Mouse (Mus musculus): ENCODE results near the gene Tal1. TPM values are rescaled to one million over a fixed set of nuclear protein-coding genes. Genes with fewer than 3 reads are reported as not detected.

Tal1 gene
- 10.1 and 10.7 TPM in 2 replicates for total RNA-seq (2014; rRNA removed; ENCODE audit: low replicate concordance)
- 0.78 and 0.80 TPM in 2 replicates for polyA plus RNA-seq (2015; fragmentation: Nextera tagmentation; extraction: Ambion mirVana)

DNA sequence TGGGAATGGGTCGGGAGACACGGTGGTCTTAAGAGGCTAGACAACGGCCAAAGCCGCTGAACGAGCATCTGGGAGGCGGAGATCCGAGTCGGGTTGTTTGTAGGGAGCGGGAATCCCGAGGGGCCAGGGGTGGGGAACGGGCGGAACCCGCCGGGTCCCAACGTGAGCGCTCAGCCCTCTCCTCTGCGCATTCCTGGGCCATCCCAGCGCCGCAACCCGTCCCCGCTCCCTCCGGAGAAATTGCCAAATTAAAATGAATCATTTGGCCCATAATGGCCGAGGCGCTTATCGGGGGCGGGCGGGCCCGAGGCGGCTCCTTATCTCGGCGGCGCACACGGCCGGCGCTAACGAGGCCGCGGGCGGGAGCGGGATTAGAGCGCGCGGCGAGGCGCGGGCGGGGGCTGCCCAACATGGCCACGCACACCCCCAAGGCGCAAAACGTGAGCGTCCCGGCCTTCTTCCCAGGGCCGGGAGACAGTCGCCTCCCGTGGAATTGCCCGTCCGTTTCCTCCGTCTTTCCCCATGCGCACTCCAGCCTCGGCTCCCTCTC, at the start of gene Tal1:
Tal1 (plus strand) TSS at position 56 of the 550 bp plus-strand sequence.
- 2% methylated on average over 46 of the region's 60 CpGs for WGBS
- H3K4me2 ChIP-seq (ENCODE audit: low read depth, low read length) = peak within 1 kb of the TSS; percentile 52
- peaks cover 89% of the 10 kb centered on the region for H3K27me3 ChIP-seq (ENCODE audit: control insufficient read depth, insufficient read depth, low read length)
- peak within 1 kb of the TSS; percentile 37 for H3K9ac ChIP-seq (replicated peaks; ENCODE audit: low read depth, low read length)
- peak within 1 kb of the TSS; percentile 87 for H3K27ac ChIP-seq (ENCODE audit: low read depth)
- DNase-seq (ENCODE audit: low spot score) (no peak), ATAC-seq (ENCODE audit: insufficient read depth, low read depth) (peak; percentile 43)
- H3K9me3 ChIP-seq (replicated peaks; ENCODE audit: control insufficient read depth, low read length) = no peaks in the 10 kb centered on the region
- H3K4me3 ChIP-seq (ENCODE audit: low read depth, low read length) = peak within 1 kb of the TSS; percentile 56
- TF ChIP-seq EP300 (IDR thresholded peaks at IDR 0.05; ENCODE audit: low read depth) (no peak), CTCF (IDR thresholded peaks at IDR 0.05; ENCODE audit: low read depth) (no peak)
- no peaks in the 10 kb centered on the region for H3K36me3 ChIP-seq (replicated peaks; ENCODE audit: control insufficient read depth, insufficient read depth, low read length)
- no peaks in the 10 kb centered on the region for H3K4me1 ChIP-seq (ENCODE audit: control insufficient read depth, insufficient read depth)

DNA sequence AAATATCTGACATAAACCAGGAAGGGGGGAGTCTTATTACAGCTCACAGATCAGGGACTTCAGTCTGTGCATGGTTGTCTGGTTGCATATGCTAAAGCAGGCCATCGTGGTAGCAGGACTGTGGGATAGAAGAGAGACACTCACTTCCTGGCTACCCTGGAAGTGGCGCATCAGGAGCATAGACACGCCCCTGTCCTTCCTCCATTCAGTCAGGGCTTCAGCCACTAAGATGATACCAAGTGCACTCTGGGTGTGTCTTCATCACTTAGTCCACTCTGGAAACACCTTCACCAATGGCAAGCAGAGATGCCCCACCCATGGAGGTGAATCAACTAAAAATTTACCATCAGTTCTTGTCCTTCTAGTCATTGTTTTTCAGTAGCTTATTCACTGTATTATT, 42.0 kb upstream of the Tal1 start:
- Histone ChIP-seq H3K27me3 (ENCODE audit: control insufficient read depth, insufficient read depth, low read length) (no peaks in the 10 kb centered on the region), H3K9ac (replicated peaks; ENCODE audit: low read depth, low read length) (no peak overlapping the region), H3K27ac (ENCODE audit: low read depth) (no peak overlapping the region), H3K4me1 (ENCODE audit: control insufficient read depth, insufficient read depth) (no peaks in the 10 kb centered on the region), H3K36me3 (replicated peaks; ENCODE audit: control insufficient read depth, insufficient read depth, low read length) (peaks cover 52% of the 10 kb centered on the region), H3K4me3 (ENCODE audit: low read depth, low read length) (no peak overlapping the region), H3K4me2 (ENCODE audit: low read depth, low read length) (no peak overlapping the region), H3K9me3 (replicated peaks; ENCODE audit: control insufficient read depth, low read length) (no peaks in the 10 kb centered on the region)
- TF ChIP-seq EP300 (IDR thresholded peaks at IDR 0.05; ENCODE audit: low read depth) (no peak), CTCF (IDR thresholded peaks at IDR 0.05; ENCODE audit: low read depth) (no peak)
- 96% methylated on average over 3 of the region's 3 CpGs for WGBS
- DNase-seq (ENCODE audit: low spot score) = no peak
- no peak for ATAC-seq (ENCODE audit: insufficient read depth, low read depth)

GRCm38 (mm10) chr4:115019997-115020396, 36.2 kb upstream of the Tal1 start:
- ATAC-seq (ENCODE audit: insufficient read depth, low read depth) = no peak
- WGBS = 91% methylated on average over 3 of the region's 3 CpGs
- H3K36me3 ChIP-seq (replicated peaks; ENCODE audit: control insufficient read depth, insufficient read depth, low read length) = peaks cover 42% of the 10 kb centered on the region

DNA sequence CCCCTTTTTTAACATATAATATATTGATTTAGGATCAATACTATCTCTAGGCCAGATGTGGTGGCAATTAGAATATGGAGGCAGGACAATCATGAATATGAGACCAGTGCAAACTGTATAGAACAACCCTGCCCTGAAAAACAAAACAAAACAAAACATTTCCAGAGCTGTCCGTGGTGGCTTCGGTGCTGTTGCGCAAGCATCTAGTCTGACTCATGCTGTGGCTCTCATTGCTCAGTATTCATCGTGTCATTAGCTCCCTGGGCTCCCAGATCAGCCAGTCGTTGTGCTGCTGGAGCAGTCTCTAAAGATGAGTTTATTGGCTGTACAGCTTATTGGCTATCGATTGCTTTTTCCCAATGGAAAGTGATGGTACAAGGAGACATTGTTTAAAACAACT, 21.2 kb upstream of the Tal1 start:
- DNase-seq (ENCODE audit: low spot score) = no peak
- no peak for ATAC-seq (ENCODE audit: insufficient read depth, low read depth)
- WGBS = 78% methylated on average over 6 of the region's 6 CpGs

More at GRCm38 (mm10) chr4:115019997-115020396, 36.2 kb upstream of the Tal1 start:
- no peaks in the 10 kb centered on the region for H3K4me1 ChIP-seq (ENCODE audit: control insufficient read depth, insufficient read depth)
- H3K9ac ChIP-seq (replicated peaks; ENCODE audit: low read depth, low read length) = no peak overlapping the region
- H3K27me3 ChIP-seq (ENCODE audit: control insufficient read depth, insufficient read depth, low read length) = no peaks in the 10 kb centered on the region
- no peak overlapping the region for H3K4me2 ChIP-seq (ENCODE audit: low read depth, low read length)
- DNase-seq (ENCODE audit: low spot score) = no peak
- H3K4me3 ChIP-seq (ENCODE audit: low read depth, low read length) = no peak overlapping the region
- no peaks in the 10 kb centered on the region for H3K9me3 ChIP-seq (replicated peaks; ENCODE audit: control insufficient read depth, low read length)
- H3K27ac ChIP-seq (ENCODE audit: low read depth) = no peak overlapping the region
- TF ChIP-seq EP300 (IDR thresholded peaks at IDR 0.05; ENCODE audit: low read depth) = no peak
- TF ChIP-seq CTCF (IDR thresholded peaks at IDR 0.05; ENCODE audit: low read depth) = no peak

DNA sequence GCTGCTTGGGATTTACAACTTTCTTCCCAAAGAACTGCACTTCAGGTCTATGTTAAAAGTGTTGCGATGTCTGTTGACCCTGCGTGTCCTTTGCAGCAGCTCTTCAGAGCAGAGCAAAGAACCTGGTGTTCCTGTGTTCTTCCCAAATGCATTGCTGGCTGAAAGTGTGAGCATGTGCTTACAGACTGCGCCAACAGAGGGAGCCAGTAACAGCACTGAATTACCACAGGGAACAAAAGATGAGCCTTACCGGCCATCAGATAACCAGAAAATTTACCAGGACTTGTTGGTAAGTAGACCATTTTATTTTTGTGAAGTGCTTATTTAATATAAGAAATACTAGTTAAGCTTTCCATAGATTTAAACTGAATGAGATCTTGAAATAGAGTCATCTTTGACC, 18.0 kb upstream of the Tal1 start:
- no peaks in the 10 kb centered on the region for H3K27me3 ChIP-seq (ENCODE audit: control insufficient read depth, insufficient read depth, low read length)
- no peak overlapping the region for H3K4me3 ChIP-seq (ENCODE audit: low read depth, low read length)
- 36% methylated on average over 4 of the region's 4 CpGs for WGBS
- H3K9me3 ChIP-seq (replicated peaks; ENCODE audit: control insufficient read depth, low read length) = no peaks in the 10 kb centered on the region
- H3K27ac ChIP-seq (ENCODE audit: low read depth) = no peak overlapping the region
- H3K9ac ChIP-seq (replicated peaks; ENCODE audit: low read depth, low read length) = no peak overlapping the region
- no peak for ATAC-seq (ENCODE audit: insufficient read depth, low read depth)
- no peaks in the 10 kb centered on the region for H3K4me1 ChIP-seq (ENCODE audit: control insufficient read depth, insufficient read depth)
- TF ChIP-seq CTCF (IDR thresholded peaks at IDR 0.05; ENCODE audit: low read depth) (peak; percentile 80), EP300 (IDR thresholded peaks at IDR 0.05; ENCODE audit: low read depth) (no peak)
- H3K36me3 ChIP-seq (replicated peaks; ENCODE audit: control insufficient read depth, insufficient read depth, low read length) = peaks cover 40% of the 10 kb centered on the region; the same call in 1 of the 2 replicates
- peak; percentile 47 for DNase-seq (ENCODE audit: low spot score)
- no peak overlapping the region for H3K4me2 ChIP-seq (ENCODE audit: low read depth, low read length)

More for the DNA sequence above, 21.2 kb upstream of the Tal1 start:
- no peak overlapping the region for H3K4me3 ChIP-seq (ENCODE audit: low read depth, low read length)
- no peak overlapping the region for H3K4me2 ChIP-seq (ENCODE audit: low read depth, low read length)
- H3K9ac ChIP-seq (replicated peaks; ENCODE audit: low read depth, low read length) = no peak overlapping the region
- peaks cover 35% of the 10 kb centered on the region for H3K36me3 ChIP-seq (replicated peaks; ENCODE audit: control insufficient read depth, insufficient read depth, low read length)
- H3K9me3 ChIP-seq (replicated peaks; ENCODE audit: control insufficient read depth, low read length) = no peaks in the 10 kb centered on the region
- no peak overlapping the region for H3K27ac ChIP-seq (ENCODE audit: low read depth)
- no peaks in the 10 kb centered on the region for H3K27me3 ChIP-seq (ENCODE audit: control insufficient read depth, insufficient read depth, low read length)
- no peaks in the 10 kb centered on the region for H3K4me1 ChIP-seq (ENCODE audit: control insufficient read depth, insufficient read depth)
- TF ChIP-seq CTCF (IDR thresholded peaks at IDR 0.05; ENCODE audit: low read depth) (no peak), EP300 (IDR thresholded peaks at IDR 0.05; ENCODE audit: low read depth) (no peak)

- TF ChIP-seq EP300 (IDR thresholded peaks at IDR 0.05; ENCODE audit: low read depth) (no peak), CTCF (IDR thresholded peaks at IDR 0.05; ENCODE audit: low read depth) (no peak)
- Histone ChIP-seq H3K4me1 (ENCODE audit: control insufficient read depth, insufficient read depth) (no peaks in the 10 kb centered on the region), H3K27ac (ENCODE audit: low read depth) (no peak overlapping the region), H3K9me3 (replicated peaks; ENCODE audit: control insufficient read depth, low read length) (no peaks in the 10 kb centered on the region), H3K4me2 (ENCODE audit: low read depth, low read length) (no peak overlapping the region), H3K4me3 (ENCODE audit: low read depth, low read length) (no peak overlapping the region), H3K36me3 (replicated peaks; ENCODE audit: control insufficient read depth, insufficient read depth, low read length) (peaks cover 16% of the 10 kb centered on the region; the same call in 1 of the 2 replicates), H3K9ac (replicated peaks; ENCODE audit: low read depth, low read length) (no peak overlapping the region), H3K27me3 (ENCODE audit: control insufficient read depth, insufficient read depth, low read length) (0 out of 2 replicates have a peak, but pooled peaks cover 9% of the 10 kb centered on the region)
- DNase-seq (ENCODE audit: low spot score) (no peak), ATAC-seq (ENCODE audit: insufficient read depth, low read depth) (no peak)
- 72% methylated on average over 3 of the region's 3 CpGs for WGBS
Observed at GRCm38 (mm10) chr4:115045621-115046020, 10.6 kb upstream of the Tal1 start.

Data from heart, postnatal 0 days (tissue).